Mouse (Mus musculus) spleen, postnatal 10 days (tissue): ENCODE results near the gene Mucl1.
"Not testable (repeated sequence)": the region's sequence is repeated elsewhere in the genome, so short reads cannot be mapped to it uniquely, and the experiment has no call there.

ENCODE experiments used
- DNase-seq, 2 experiments: peaks; one replicate each; pipeline ENCODE4 v3.0.0; 2021 to 2022; ENCODE audit warnings: low spot score in 2 of 2

Mucl1 gene

DNA sequence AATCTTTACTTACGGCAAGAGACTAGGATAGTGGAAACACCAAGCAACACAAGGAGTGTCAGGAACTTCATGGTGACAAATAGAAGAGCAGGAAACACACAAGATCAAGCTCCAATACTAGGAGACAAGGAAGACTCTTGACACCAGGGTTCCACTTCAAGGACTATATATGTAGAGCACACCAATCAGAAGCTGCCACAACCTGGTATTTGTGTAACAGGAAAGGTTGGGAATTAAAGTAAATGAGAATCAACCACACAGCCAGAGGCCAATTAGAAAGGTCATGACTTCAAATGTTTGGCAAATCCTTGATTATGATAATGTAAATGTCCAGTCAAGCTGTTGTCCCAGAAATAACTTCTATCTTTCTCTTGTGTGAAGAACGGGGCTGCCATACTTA is at the start of gene Mucl1:
TSS of gene Mucl1 (minus strand) at position 101 of the 400 bp plus-strand sequence.
- DNase-seq, result no peak

DNA sequence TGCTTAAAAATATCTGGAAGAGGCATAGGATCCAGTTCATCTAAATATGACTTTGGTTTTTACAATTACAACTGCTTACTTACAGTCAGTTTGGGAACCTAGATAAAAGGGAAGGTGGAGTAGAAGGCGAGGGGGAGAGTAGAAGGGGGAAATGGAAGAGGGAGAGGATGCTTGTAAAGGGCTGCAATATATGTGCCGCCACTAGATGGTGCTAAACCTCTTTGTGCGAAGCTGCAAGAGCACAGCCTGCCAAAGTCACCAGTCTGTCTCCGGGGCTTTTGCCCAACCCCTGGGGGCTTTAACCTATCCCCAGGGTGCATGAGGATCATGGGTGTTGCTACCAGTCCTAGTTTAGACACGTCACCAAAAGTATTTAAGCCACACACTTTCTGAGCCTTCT is 11.6 kb upstream of the Mucl1 start:
- DNase-seq, result peak in 1 of 2 experiments; percentile 46

DNA sequence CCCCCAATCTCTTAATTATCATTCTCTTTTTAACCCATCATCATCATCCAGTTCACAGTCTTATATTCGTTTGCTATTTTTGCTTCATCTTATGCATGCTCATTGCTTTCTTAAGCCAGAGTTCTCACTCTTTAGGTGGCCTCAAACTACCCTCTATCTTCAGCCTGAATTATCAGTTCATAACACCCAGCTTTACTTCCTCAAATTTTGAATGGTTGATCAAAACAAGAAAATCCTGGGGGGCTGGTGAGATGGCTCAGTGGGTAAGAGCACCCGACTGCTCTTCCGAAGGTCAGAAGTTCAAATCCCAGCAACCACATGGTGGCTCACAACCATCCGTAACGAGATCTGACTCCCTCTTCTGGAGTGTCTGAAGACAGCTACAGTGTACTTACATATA is 38.4 kb downstream of the Mucl1 start:
- DNase-seq, result not testable (repeated sequence)
